Mouse (Mus musculus) neural tube, embryonic 13.5 days (tissue): ENCODE results near the gene Fyb2. TPM values are rescaled to one million over a fixed set of nuclear protein-coding genes. Genes with fewer than 3 reads are reported as not detected.

Source experiments
- ATAC-seq: fragments of 200-750 bp; cut with Nextera tagmentation; 2 replicates; pipeline ENCODE4 v1.8.0; 2017; ENCODE audit warnings: low read depth, mild to moderate bottlenecking, moderate TSS enrichment, moderate library complexity
- H3K27ac ChIP-seq: fragments of 300-500 bp; sonication (generic); replicated peaks from 2 replicates; pipeline ENCODE4 v1.5.1; 2015; ENCODE audit warnings: moderate library complexity, mild to moderate bottlenecking, inconsistent platforms
- H3K27me3 ChIP-seq: fragments of 300-500 bp; sonication (generic); 2 replicates; pipeline ENCODE4 v1.6.1; 2015; ENCODE audit warnings: mild to moderate bottlenecking, inconsistent platforms
- H3K36me3 ChIP-seq: fragments of 300-500 bp; sonication (generic); 2 replicates; pipeline ENCODE4 v1.6.1; 2015; ENCODE audit warnings: mild to moderate bottlenecking, inconsistent platforms
- H3K4me1 ChIP-seq: fragments of 300-500 bp; sonication (generic); replicated peaks from 2 replicates; pipeline ENCODE4 v1.6.1; 2015; ENCODE audit warnings: inconsistent platforms
- H3K4me2 ChIP-seq: fragments of 300-500 bp; sonication (generic); 2 replicates; pipeline ENCODE4 v1.6.1; 2015; ENCODE audit warnings: inconsistent platforms, mild to moderate bottlenecking, moderate library complexity
- H3K4me3 ChIP-seq: fragments of 300-500 bp; sonication (generic); 2 replicates; pipeline ENCODE4 v1.5.1; 2015; ENCODE audit warnings: mild to moderate bottlenecking, inconsistent platforms
- H3K9ac ChIP-seq: fragments of 300-500 bp; sonication (generic); 2 replicates; pipeline ENCODE4 v1.6.1; 2015; ENCODE audit warnings: moderate library complexity, mild to moderate bottlenecking, inconsistent platforms
- H3K9me3 ChIP-seq: fragments of 300-500 bp; sonication (generic); 2 replicates; pipeline ENCODE4 v1.6.1; 2016; ENCODE audit warnings: inconsistent platforms
- WGBS: fragments of 180-500 bp; shearing (Covaris S2); methylation state at CpG from one replicate; pipeline ENCODE4 v1.1.7; 2015; 5-methylcytosine and 5-hydroxymethylcytosine counted together
- polyA plus RNA-seq: library from polyadenylated mRNA; unstranded; fragments of >200 nt; fragmentation: Nextera tagmentation; extraction: Ambion mirVana; gene quantifications from 2 replicates; pipeline ENCODE4 v1.2.1, GENCODE M21; 2015

The Fyb2 gene
- polyA plus RNA-seq, 1 experiment from 2014 or later: 0.20 TPM

DNA sequence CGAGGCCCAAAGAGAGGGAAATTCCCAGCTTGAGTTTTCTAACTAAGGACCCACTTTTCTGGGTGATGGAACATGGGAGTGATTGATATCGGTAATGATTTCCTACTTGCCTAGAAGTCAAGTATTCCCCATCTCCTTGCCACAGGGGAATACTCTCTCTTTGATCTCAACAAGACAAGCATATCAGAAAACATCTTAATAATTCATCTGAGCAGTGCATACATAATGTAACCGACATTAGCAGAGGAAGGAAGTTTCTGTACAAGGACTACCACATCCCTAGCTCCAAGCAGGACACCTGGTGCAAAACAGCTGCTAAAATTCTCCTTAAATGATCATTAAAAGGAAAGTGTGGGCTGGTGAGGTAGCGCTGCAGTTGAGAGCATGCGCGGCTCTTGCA, 8.2 kb upstream of the Fyb2 start:
- Histone ChIP-seq H3K4me3 (no peak overlapping the region), H3K36me3 (no peaks in the 10 kb centered on the region), H3K9ac (no peak overlapping the region), H3K27ac (no peak overlapping the region), H3K4me2 (no peak overlapping the region), H3K27me3 (no peaks in the 10 kb centered on the region), H3K9me3 (no peaks in the 10 kb centered on the region), H3K4me1 (no peaks in the 10 kb centered on the region)
- ATAC-seq: no peak
- WGBS: 86% methylated on average over 6 of the region's 6 CpGs

DNA sequence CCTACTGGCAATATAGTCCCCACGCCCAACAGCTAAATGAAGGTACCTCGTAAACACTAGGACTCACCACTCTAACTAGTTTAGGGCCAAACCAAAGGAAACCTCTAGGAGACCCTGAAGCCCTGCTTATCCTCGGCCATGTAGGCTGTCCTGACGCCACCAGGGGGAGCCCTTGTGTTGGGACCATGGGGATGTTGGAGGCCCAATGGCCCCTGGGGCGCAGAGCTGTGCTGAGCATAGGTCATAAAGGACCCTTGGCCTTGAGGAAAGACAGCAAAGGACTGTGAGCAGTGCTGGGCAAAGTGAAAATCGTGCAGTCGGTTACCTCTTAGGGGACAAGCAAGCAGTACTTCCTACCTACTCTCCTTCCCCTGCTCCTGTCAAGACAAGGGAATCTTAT, 1.6 kb upstream of the Fyb2 start:
- peaks cover 10% of the 10 kb centered on the region for H3K27me3 ChIP-seq
- no peak for ATAC-seq
- 25% methylated on average over 7 of the region's 7 CpGs for WGBS

GRCm38 (mm10) chr4:104914711-104915247, 1.5 kb downstream of the Fyb2 start:
- Histone ChIP-seq H3K4me1 (peaks cover 7% of the 10 kb centered on the region), H3K36me3 (no peaks in the 10 kb centered on the region), H3K9me3 (no peaks in the 10 kb centered on the region), H3K4me2 (no peak overlapping the region), H3K27me3 (peaks cover 10% of the 10 kb centered on the region), H3K27ac (no peak overlapping the region), H3K9ac (no peak overlapping the region), H3K4me3 (no peak overlapping the region)
- no peak for ATAC-seq
- WGBS: 69% methylated on average over 6 of the region's 6 CpGs

More for the DNA sequence above, 1.6 kb upstream of the Fyb2 start:
- no peaks in the 10 kb centered on the region for H3K9me3 ChIP-seq
- no peak overlapping the region for H3K4me2 ChIP-seq
- no peak overlapping the region for H3K4me3 ChIP-seq
- H3K36me3 ChIP-seq: no peaks in the 10 kb centered on the region
- H3K4me1 ChIP-seq: peaks cover 7% of the 10 kb centered on the region
- no peak overlapping the region for H3K9ac ChIP-seq
- H3K27ac ChIP-seq: no peak overlapping the region

GRCm38 (mm10) chr4:104918017-104918416, 4.8 kb downstream of the Fyb2 start:
- no peaks in the 10 kb centered on the region for H3K9me3 ChIP-seq
- no peaks in the 10 kb centered on the region for H3K36me3 ChIP-seq
- H3K27me3 ChIP-seq: peaks cover 9% of the 10 kb centered on the region
- 91% methylated on average over 6 of the region's 6 CpGs for WGBS
- no peak overlapping the region for H3K27ac ChIP-seq
- peaks cover 7% of the 10 kb centered on the region for H3K4me1 ChIP-seq
- H3K4me2 ChIP-seq: no peak overlapping the region
- no peak overlapping the region for H3K9ac ChIP-seq
- H3K4me3 ChIP-seq: no peak overlapping the region
- ATAC-seq: no peak

DNA sequence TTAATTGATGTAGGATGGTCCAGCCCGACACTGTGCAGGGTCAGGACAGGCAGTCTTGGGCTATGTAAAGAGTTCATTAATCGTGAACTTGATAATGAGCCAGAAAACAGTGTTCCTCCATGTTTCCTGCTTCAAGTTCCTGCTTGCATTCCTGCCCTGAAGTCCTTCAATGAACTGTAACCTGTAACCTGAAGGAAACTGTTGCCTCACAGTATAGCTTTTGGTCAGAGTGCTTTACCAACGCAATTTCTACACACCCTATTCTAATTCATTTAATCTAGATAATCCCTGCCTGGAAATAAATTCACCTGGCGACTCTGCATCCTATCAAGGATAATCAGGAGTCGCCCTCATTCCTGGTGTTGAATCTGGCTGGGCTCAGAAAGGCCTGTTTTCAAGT, 12.1 kb downstream of the Fyb2 start:
- Histone ChIP-seq H3K9ac (no peak overlapping the region), H3K4me1 (no peaks in the 10 kb centered on the region), H3K4me3 (no peak overlapping the region), H3K9me3 (no peaks in the 10 kb centered on the region), H3K27me3 (no peaks in the 10 kb centered on the region), H3K27ac (no peak overlapping the region), H3K36me3 (no peaks in the 10 kb centered on the region), H3K4me2 (no peak overlapping the region)
- WGBS: 85% methylated on average over 5 of the region's 5 CpGs
- no peak for ATAC-seq

GRCm38 (mm10) chr4:104929165-104929564, 15.9 kb downstream of the Fyb2 start:
- Histone ChIP-seq H3K27ac (no peak overlapping the region), H3K9ac (no peak overlapping the region), H3K27me3 (no peaks in the 10 kb centered on the region), H3K9me3 (no peaks in the 10 kb centered on the region), H3K4me3 (no peak overlapping the region), H3K4me2 (no peak overlapping the region), H3K36me3 (no peaks in the 10 kb centered on the region), H3K4me1 (no peaks in the 10 kb centered on the region; the same call in 1 of the 2 replicates)
- WGBS: 88% methylated on average over 7 of the region's 7 CpGs
- ATAC-seq: no peak

DNA sequence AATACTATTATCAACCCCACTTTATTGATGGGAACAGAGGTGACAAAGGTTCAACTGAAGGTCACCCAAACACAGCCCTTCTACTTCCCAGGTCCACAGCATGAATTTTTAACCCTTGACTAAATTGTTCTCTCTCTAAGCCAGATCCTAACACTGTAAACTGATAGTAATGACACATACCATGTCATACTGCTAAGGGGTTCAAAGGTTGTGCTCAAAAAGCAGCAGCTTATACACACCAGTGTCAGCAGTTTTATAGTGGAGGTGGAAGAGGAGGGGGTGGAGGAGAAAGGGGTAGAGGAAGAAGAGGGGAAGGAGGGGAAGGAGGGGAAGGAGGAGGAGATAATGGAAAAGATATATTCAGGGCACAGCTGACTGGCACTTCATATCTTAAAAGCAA, 20.4 kb downstream of the Fyb2 start:
- no peak for ATAC-seq
- Histone ChIP-seq H3K4me2 (no peak overlapping the region), H3K9ac (no peak overlapping the region), H3K4me3 (no peak overlapping the region), H3K9me3 (no peaks in the 10 kb centered on the region), H3K27ac (no peak overlapping the region), H3K27me3 (no peaks in the 10 kb centered on the region), H3K4me1 (peaks cover 8% of the 10 kb centered on the region; the same call in 1 of the 2 replicates), H3K36me3 (no peaks in the 10 kb centered on the region)

- Histone ChIP-seq H3K4me3 (no peak overlapping the region), H3K36me3 (no peaks in the 10 kb centered on the region), H3K4me2 (no peak overlapping the region), H3K27ac (no peak overlapping the region), H3K27me3 (no peaks in the 10 kb centered on the region), H3K9ac (no peak overlapping the region), H3K4me1 (peaks cover 8% of the 10 kb centered on the region; the same call in 1 of the 2 replicates), H3K9me3 (no peaks in the 10 kb centered on the region)
- WGBS: 84% methylated on average over 3 of the region's 3 CpGs
- ATAC-seq: no peak
Observed at GRCm38 (mm10) chr4:104934997-104935396, 21.7 kb downstream of the Fyb2 start.

- no peak overlapping the region for H3K9ac ChIP-seq
- no peak for ATAC-seq
- H3K4me3 ChIP-seq: no peak overlapping the region
- no peaks in the 10 kb centered on the region for H3K9me3 ChIP-seq
- H3K4me1 ChIP-seq: peaks cover 8% of the 10 kb centered on the region; the same call in 1 of the 2 replicates
- H3K27me3 ChIP-seq: no peaks in the 10 kb centered on the region
- H3K4me2 ChIP-seq: no peak overlapping the region
- no peaks in the 10 kb centered on the region for H3K36me3 ChIP-seq
- WGBS: 58% methylated on average over 3 of the region's 3 CpGs
- no peak overlapping the region for H3K27ac ChIP-seq
Observed at GRCm38 (mm10) chr4:104935436-104935835, 22.2 kb downstream of the Fyb2 start.

GRCm38 (mm10) chr4:104936011-104936410, 22.8 kb downstream of the Fyb2 start:
- 72% methylated on average over 9 of the region's 9 CpGs for WGBS
- Histone ChIP-seq H3K27me3 (no peaks in the 10 kb centered on the region), H3K9me3 (no peaks in the 10 kb centered on the region), H3K9ac (no peak overlapping the region), H3K4me1 (peaks cover 8% of the 10 kb centered on the region; the same call in 1 of the 2 replicates), H3K36me3 (no peaks in the 10 kb centered on the region), H3K4me3 (no peak overlapping the region), H3K4me2 (no peak overlapping the region), H3K27ac (no peak overlapping the region)
- no peak for ATAC-seq

DNA sequence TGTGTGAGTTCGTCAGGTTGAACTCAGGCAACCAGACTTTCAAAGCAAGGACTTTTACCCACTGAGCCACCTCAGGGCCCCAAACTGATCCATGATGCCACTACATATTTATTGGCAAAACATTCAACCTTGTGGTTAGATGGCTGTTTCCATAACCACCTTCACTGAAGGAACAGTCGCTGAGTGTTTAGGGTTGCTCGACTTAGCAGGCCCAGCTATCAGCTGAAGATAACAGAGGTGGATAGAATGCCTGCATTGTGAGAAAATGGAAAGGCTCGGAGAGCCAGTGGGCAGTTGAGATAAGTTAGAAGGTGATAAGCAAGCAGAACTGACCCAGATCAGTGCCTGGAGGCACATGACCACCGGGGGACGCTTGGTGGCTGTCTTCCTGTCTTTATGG, 26.3 kb downstream of the Fyb2 start:
- Histone ChIP-seq H3K4me2 (no peak overlapping the region), H3K27ac (no peak overlapping the region), H3K4me1 (peaks cover 8% of the 10 kb centered on the region; the same call in 1 of the 2 replicates), H3K4me3 (no peak overlapping the region), H3K36me3 (no peaks in the 10 kb centered on the region), H3K9ac (no peak overlapping the region), H3K9me3 (no peaks in the 10 kb centered on the region), H3K27me3 (no peaks in the 10 kb centered on the region)
- ATAC-seq: no peak
- 91% methylated on average over 6 of the region's 6 CpGs for WGBS

DNA sequence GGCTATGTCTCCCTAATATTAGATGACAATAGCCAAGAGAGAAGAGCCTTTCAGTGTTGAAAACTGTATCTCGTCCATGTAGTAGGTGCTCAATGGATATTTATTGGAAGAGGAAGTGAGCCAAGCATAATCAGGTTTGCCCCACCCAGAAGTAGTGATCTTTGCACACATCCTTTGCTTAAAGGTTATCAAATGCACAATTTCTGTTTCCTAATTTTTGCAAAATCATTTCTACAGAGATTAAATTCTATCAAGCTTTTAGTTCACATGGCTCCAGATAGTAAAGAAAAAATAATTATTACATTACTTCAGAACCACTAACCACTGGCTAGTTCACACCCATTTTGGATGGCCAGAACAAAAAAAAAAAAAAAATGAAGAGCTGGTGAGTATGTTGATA, 28.6 kb downstream of the Fyb2 start:
- Histone ChIP-seq H3K9ac (no peak overlapping the region), H3K36me3 (no peaks in the 10 kb centered on the region), H3K27me3 (no peaks in the 10 kb centered on the region), H3K27ac (no peak overlapping the region), H3K4me2 (no peak overlapping the region), H3K9me3 (no peaks in the 10 kb centered on the region), H3K4me1 (peaks cover 2% of the 10 kb centered on the region; the same call in 1 of the 2 replicates), H3K4me3 (no peak overlapping the region)
- WGBS: 82% methylated on average over 1 of the region's 1 CpGs
- no peak for ATAC-seq

- Histone ChIP-seq H3K4me2 (no peak overlapping the region), H3K4me3 (no peak overlapping the region), H3K27ac (no peak overlapping the region), H3K36me3 (no peaks in the 10 kb centered on the region), H3K27me3 (no peaks in the 10 kb centered on the region), H3K9ac (no peak overlapping the region), H3K9me3 (no peaks in the 10 kb centered on the region), H3K4me1 (no peaks in the 10 kb centered on the region)
- ATAC-seq: no peak
- WGBS: 89% methylated on average over 1 of the region's 1 CpGs
Observed at GRCm38 (mm10) chr4:104944482-104944881, 31.2 kb downstream of the Fyb2 start.
